Mouse (Mus musculus) cerebellum, adult 11 months (tissue): ENCODE measurements at regions not wholly inside any gene's neighbourhood (a gene's known extent, or its start where the extent isn't known, plus 50 kb on each side); places are given as distances from the start of the nearest gene placed in this dataset.

ENCODE experiments used
- DNase-seq: peaks from one replicate; pipeline ENCODE4 v3.0.0; 2022

DNA sequence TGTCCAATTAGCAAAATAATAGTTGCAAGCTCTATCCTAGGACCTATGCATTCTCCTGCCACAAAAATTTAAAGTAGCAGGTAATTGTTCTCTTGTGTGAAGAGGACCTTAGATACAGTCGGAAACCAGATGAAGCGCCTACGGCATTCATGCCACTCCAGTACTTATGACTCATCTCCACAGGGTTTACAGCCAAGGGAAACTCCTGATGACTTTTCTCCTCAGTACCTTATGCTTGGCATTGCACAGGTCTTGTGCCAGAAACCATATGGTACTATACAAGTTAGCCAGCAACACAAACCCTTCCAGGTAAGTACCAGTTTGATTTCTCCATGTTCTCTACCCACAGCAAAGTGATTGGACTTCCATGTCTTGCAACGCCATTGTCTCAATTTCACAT, 606.3 kb upstream of the Dmac1 start:
- no peak for DNase-seq

- no peak for DNase-seq
Measured at GRCm38 (mm10) chr4:75869771-75870170, 591.7 kb upstream of the Dmac1 start.

GRCm38 (mm10) chr4:75861076-75861475, 583.0 kb upstream of the Dmac1 start:
- no peak for DNase-seq

DNA sequence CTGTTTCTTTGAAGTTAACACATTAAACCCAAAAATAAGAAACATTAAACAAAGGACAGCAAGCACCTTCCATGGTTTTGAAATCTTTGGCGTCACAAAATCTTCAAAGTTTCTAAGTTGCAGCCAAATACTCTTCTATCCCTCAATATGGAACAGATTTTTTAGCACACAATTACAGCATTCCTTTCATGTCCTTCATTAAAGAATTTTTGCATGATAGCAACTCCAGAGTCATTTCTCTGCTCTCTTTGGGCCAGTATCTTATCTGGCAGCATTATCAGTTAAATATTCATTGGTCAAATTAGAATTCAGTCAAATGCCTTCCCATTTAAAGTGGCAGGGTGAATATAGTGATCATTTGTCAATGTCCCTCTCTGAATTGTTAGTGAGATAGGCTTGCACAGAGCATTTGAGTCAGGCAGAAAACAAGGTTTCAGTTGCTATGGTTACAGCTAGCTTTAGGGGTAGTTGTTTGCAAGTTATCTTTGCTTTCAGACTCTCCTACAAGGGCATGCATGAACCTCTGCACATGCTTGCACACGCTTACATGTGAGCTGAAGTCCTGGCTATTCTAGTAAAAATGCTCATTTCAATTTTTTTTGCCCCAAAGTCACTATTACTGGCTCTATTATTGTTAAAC, 579.8 kb upstream of the Dmac1 start:
- DNase-seq: no peak

DNA sequence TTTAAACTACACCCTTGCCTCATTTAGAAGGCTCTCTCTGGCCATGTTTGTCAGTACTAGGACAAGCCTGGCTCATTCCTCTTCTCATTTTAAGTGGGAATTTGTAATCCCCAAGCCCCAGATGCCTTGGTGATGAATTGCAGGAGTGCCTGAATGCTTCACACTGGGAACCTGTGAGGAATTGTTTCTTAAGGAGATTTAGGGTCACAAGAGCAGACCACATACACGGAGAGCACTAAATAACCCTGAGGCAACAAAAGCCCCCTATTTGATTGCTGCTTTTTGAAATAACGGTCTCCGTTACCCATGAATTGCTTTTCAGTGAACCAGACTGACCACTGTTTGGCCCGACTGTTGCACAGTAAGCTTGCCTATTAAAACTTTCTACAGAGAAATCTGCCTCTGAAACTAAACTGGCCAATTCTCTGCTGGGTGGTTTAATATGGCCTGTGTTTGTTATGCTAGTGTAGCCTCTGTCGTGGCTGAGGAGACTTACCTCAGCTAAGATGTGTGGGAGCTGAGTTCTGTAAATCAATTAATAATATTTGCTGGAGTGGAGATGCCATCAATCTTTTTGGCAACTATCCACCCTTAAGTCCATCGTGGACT, 577.7 kb upstream of the Dmac1 start:
- DNase-seq: no peak

DNA sequence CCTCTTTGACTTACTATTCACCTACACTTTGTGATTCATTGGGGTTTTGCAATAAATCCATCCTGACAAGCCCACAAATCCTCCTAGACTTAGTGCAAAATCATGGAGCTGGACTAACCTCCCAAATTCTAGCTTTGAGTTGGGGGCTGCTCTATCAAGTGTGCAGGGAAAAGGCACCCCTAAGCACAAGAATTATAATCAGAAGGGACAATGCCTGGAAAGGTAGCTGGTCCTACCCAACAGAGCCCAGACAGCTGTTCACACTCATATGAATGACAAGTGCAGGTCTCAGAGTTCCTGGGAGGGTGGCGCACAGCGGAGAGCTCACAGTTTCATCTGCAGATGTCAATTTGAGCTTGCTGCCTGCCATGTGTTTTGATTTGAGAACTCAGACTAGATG, 572.2 kb upstream of the Dmac1 start:
- DNase-seq: no peak

DNA sequence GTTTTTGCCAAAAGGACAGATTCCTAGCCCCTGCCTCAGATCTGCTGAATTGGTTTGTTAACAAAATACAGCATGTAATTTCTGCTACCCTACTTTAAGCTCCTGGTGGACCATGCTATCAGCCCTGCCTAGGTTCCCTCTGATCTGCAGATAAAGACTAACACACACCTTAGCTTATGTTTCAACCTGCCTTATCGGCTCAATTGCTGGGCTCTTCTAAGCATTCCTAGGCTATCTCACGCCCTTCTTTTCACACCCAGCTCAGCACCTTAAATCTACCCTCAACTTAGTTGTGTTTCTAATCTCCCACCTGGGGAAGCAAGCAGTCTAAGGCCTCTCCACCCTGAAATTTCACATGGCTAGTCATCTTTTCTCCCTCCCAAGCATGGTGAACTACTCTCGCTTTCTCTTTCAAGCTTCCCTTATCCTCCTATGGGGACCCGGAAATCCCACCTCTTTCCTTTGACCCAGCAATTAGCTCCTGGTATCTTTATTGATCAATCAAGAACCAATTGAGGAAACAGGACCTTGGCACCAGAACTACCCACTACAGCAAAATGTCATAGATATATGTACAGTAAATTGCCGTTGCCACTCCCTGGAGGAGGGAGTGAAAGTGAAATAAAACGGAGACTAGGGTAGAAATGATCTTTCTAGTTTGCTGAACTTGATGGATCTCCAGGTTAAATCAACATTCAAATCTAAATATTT, 569.7 kb upstream of the Dmac1 start:
- DNase-seq: no peak

GRCm38 (mm10) chr4:75845021-75845420, 566.9 kb upstream of the Dmac1 start:
- DNase-seq: no peak

DNA sequence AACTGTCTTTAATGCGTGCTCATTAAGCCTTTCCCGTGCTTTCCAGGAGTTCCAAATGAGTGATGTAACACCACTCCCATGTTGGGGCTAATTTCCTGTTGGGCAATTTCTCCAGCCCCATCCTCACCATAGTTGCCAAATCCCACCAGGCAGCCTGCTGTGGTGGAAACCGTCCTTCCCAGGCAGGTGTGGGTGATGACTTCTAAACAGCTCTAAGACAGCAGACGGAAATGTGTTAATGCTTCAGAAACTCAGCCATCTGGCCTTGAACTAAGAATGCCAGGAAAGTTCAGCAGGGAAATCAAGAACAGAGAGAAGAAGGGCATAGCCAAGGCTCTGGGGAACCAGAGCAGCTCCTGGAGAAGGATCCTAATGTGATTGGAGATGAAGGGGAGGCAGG, 560.5 kb upstream of the Dmac1 start:
- DNase-seq: no peak

DNA sequence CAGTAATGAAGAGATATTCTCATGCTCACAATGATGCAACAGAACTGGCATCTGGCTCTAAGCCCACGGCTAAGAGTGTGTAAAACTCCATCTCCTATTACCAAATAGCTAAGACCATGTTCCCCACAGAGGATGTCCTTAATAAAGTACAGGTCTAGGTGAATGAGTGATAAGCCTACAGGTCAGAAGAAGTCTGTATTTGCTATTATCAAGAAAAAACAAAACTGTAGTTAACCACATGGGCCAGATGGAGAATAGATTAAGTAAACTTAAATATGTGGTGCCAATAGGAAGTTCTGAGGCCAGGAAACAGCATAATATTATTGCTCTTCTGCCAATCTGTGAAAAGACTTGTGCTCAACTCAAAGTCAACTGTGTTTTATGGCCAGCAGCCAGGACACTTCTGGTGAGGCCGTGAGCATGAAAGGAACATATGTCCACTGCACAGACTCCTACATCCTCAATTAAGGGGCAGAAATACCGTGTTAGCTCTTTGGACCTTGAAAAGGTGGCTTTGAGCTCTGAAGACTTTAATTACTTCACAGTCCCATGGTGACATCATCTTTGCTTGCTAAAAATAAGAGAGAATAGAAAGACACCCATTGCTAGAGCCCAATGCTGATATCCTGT, 549.1 kb upstream of the Dmac1 start:
- DNase-seq: peak; percentile 16

DNA sequence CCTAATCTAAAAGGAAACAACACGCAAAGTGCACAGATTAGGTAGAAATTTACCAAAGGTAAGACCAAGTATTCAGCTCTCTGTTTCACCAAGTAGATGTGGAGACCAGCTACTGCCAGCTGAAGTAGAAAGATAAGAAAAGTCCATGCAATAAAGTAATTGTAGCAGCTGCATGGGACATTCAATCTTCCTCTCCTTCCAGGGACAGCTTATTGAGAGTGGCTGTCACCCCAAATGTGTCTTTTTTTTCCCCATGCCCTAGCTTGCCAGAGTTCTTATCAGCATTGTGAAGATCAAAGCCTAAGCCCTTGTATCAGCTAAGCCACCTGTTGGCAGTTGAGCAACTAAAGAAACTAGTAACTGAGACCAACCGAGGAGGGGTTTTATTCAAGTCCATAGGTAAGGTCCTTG, 541.1 kb upstream of the Dmac1 start:
- DNase-seq: no peak

GRCm38 (mm10) chr4:75816026-75816425, 537.9 kb upstream of the Dmac1 start:
- no peak for DNase-seq

DNA sequence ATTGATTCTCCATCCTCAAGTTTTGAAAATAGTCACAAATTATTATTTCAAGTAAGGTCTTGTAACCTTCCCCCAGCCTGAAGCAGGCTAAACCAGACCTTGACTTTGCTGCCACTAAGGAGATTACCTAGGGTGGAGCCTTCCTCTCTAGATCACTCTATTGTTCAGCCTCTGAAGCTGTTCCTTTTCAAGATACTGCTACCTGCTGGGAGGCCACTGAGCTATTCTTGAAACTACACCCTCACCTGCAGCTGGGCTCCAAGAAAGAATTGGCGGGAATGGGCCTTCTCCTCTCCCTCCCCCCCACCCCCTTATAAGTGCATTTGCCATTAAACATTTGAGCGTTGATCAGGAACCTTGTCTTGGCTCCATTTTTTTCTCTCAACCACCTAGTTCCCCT, 534.2 kb upstream of the Dmac1 start:
- DNase-seq: no peak

DNA sequence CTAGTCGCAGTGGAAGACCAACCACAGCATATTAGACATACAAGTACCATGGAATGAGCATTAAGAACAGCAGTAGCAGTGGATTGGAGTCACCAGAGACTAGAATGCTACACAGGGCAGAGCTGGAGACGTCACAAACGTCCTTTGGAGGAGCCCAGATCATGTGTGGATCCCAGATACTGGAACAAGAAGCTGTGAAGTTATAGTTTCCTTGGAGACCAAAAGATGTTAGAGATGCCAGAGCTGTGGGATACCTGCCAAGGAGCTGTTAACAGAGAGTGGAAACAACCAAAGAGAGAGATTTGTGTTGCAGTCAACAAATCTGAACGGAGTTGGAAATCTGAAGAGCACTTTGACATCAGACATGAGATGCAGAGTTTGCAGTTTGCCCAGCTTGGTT, 523.8 kb upstream of the Dmac1 start:
- no peak for DNase-seq

- DNase-seq: no peak
Measured at GRCm38 (mm10) chr4:75801156-75801555, 523.1 kb upstream of the Dmac1 start.

DNA sequence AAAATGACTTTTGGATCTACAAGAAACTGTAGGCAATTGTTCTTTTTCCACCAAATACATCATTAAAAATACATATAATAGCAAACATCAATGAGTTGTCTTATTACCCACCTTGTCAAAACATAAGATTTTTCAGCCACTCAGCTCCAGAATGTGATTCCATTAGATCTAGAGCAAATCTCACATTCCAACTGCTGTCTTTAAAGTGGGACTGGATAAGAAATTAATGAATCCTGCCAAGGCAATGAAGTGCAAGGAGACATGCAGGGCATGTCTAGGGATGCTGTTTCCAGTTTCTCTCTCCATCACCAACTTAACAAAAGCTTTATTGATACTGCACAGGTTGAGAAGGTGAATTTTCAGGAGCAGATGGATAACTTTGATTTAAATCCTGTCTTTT, 513.7 kb upstream of the Dmac1 start:
- DNase-seq: no peak

- no peak for DNase-seq
Measured at GRCm38 (mm10) chr4:75790920-75791589, 513.0 kb upstream of the Dmac1 start.

- no peak for DNase-seq
Measured at GRCm38 (mm10) chr4:75787405-75787804, 509.3 kb upstream of the Dmac1 start.

- DNase-seq: no peak
Measured at GRCm38 (mm10) chr4:75786391-75786790, 508.3 kb upstream of the Dmac1 start.

DNA sequence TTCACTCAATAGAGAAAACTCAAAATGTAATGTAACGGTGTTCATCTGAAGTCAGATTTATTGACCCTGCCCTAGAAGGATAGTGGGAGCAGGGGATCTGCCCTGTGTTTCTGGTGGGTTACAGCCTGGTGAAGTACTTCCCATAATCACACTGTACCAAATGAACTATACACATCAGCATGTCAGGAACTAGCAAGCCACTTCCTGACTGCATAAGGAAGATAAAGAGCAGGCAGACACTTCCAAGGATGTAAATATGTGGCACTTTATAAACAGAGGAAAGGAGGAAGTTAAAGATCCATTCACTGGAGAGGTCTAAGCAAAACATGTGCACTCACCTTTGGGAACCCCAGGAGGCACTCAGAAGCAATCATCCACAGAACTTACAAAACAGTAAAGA, 501.4 kb upstream of the Dmac1 start:
- DNase-seq: no peak

DNA sequence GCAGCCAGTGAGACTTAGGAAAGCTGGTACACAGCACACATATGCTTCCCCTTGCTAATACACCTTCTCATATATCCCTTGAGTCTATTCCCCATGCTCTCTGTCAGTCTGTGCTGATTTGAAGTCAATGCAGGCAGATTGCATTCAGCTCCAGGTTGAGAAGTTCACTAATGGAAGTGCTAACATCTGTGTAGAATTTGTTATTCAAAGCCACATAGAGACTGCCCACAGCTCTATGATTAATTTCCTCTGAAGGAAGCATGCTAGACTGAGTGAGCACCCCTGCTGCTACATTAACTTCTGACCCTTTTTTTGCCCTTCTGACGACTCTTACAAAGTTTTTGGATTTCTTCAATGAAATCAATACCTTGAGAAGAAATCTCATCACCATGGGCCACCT, 486.0 kb upstream of the Dmac1 start:
- no peak for DNase-seq

GRCm38 (mm10) chr4:75744605-75745004, 466.5 kb upstream of the Dmac1 start:
- no peak for DNase-seq

GRCm38 (mm10) chr4:75741585-75741984, 463.5 kb upstream of the Dmac1 start:
- DNase-seq: no peak
